Mouse (Mus musculus) embryonic facial prominence, embryonic 11.5 days (tissue): Measurements from ENCODE around the gene H3f3b. TPM values are rescaled to one million over a fixed set of nuclear protein-coding genes. Genes with fewer than 3 reads are reported as not detected.

ENCODE experiments used
- ATAC-seq: fragments of 200-750 bp; cut with Nextera tagmentation; replicated peaks from 2 replicates; pipeline ENCODE4 v1.8.0; 2017; ENCODE audit warnings: low read depth; ENCODE audit not compliant: insufficient number of reproducible peaks, low FRiP score, low TSS enrichment
- DNase-seq: peaks from one replicate; pipeline ENCODE4 v3.0.0-alpha.2; 2015; ENCODE audit warnings: low spot score
- H3K27ac ChIP-seq: fragments of 300-500 bp; sonication (generic); replicated peaks from 2 replicates; pipeline ENCODE4 v1.5.1; 2014; ENCODE audit warnings: mild to moderate bottlenecking, low read depth, low read length, control low read depth
- H3K27me3 ChIP-seq: fragments of 300-500 bp; sonication (generic); 2 replicates; pipeline ENCODE4 v1.6.1; 2014; ENCODE audit warnings: mild to moderate bottlenecking, low read length, moderate library complexity, mixed read lengths; ENCODE audit not compliant: control insufficient read depth, insufficient read depth
- H3K36me3 ChIP-seq: fragments of 300-500 bp; sonication (generic); replicated peaks from 2 replicates; pipeline ENCODE4 v1.6.1; 2014; ENCODE audit warnings: low read depth, mild to moderate bottlenecking, low read length, moderate library complexity, mixed read lengths; ENCODE audit not compliant: control insufficient read depth, insufficient read depth
- H3K4me1 ChIP-seq: fragments of 300-500 bp; sonication (generic); 2 replicates; pipeline ENCODE4 v1.6.1; 2014; ENCODE audit warnings: low read length, mixed read lengths; ENCODE audit not compliant: control insufficient read depth, insufficient read depth
- H3K4me2 ChIP-seq: fragments of 300-500 bp; sonication (generic); 2 replicates; pipeline ENCODE4 v1.6.1; 2014; ENCODE audit warnings: low read depth, mild to moderate bottlenecking, control low read depth, low read length, moderate library complexity
- H3K4me3 ChIP-seq: fragments of 300-500 bp; sonication (generic); 2 replicates; pipeline ENCODE4 v1.5.1; 2014; ENCODE audit warnings: low read depth, low read length, control low read depth
- H3K9ac ChIP-seq: fragments of 300-500 bp; sonication (generic); replicated peaks from 2 replicates; pipeline ENCODE4 v1.6.1; 2014; ENCODE audit warnings: mild to moderate bottlenecking, control low read depth, low read length
- H3K9me3 ChIP-seq: fragments of 300-500 bp; sonication (generic); replicated peaks from 2 replicates; pipeline ENCODE4 v1.6.1; 2016; ENCODE audit warnings: mild to moderate bottlenecking, low read length, inconsistent platforms, mixed read lengths; ENCODE audit not compliant: control insufficient read depth
- WGBS: fragments of 180-500 bp; shearing (Covaris S2); extraction: QIAGEN DNeasy Blood & Tissue Kit; methylation state at CpG from one replicate; pipeline ENCODE4 v1.1.7; 2014; 5-methylcytosine and 5-hydroxymethylcytosine counted together
- polyA plus RNA-seq: library from polyadenylated mRNA; unstranded; fragments of >200 nt; fragmentation: Nextera tagmentation; extraction: Ambion mirVana; gene quantifications from 2 replicates; pipeline ENCODE4 v1.2.1, GENCODE M21; 2014

The H3f3b gene
- polyA plus RNA-seq, 1 experiment from 2014 or later: 2,634 TPM

- WGBS: 75% methylated on average over 12 of the region's 12 CpGs
- no peak for DNase-seq
- no peak overlapping the region for H3K27ac ChIP-seq
- ATAC-seq: no peak
- no peak overlapping the region for H3K9ac ChIP-seq
- H3K4me1 ChIP-seq: no peaks in the 10 kb centered on the region
- H3K36me3 ChIP-seq: peaks cover 30% of the 10 kb centered on the region
- H3K27me3 ChIP-seq: no peaks in the 10 kb centered on the region
- no peaks in the 10 kb centered on the region for H3K9me3 ChIP-seq
- no peak overlapping the region for H3K4me2 ChIP-seq
- no peak overlapping the region for H3K4me3 ChIP-seq
Observed at GRCm38 (mm10) chr11:116058022-116058614, 30.4 kb upstream of the H3f3b start.

GRCm38 (mm10) chr11:116057237-116057881 lies 29.6 kb upstream of the H3f3b start:
- 92% methylated on average over 4 of the region's 4 CpGs for WGBS
- H3K4me1 ChIP-seq: no peaks in the 10 kb centered on the region
- H3K4me2 ChIP-seq: no peak overlapping the region
- H3K36me3 ChIP-seq: peaks cover 30% of the 10 kb centered on the region
- no peak overlapping the region for H3K9ac ChIP-seq
- H3K4me3 ChIP-seq: no peak overlapping the region
- no peak overlapping the region for H3K27ac ChIP-seq
- no peaks in the 10 kb centered on the region for H3K9me3 ChIP-seq
- DNase-seq (no peak), ATAC-seq (no peak)
- H3K27me3 ChIP-seq: no peaks in the 10 kb centered on the region

- no peak overlapping the region for H3K4me2 ChIP-seq
- no peaks in the 10 kb centered on the region for H3K4me1 ChIP-seq
- H3K36me3 ChIP-seq: peaks cover 28% of the 10 kb centered on the region
- no peaks in the 10 kb centered on the region for H3K27me3 ChIP-seq
- H3K4me3 ChIP-seq: no peak overlapping the region
- no peak for DNase-seq
- no peaks in the 10 kb centered on the region for H3K9me3 ChIP-seq
- H3K9ac ChIP-seq: no peak overlapping the region
- ATAC-seq: no peak
- 94% methylated on average over 11 of the region's 11 CpGs for WGBS
- H3K27ac ChIP-seq: no peak overlapping the region
Observed at GRCm38 (mm10) chr11:116055873-116056272, 28.1 kb upstream of the H3f3b start.

- Histone ChIP-seq H3K4me3 (no peak overlapping the region), H3K4me1 (no peaks in the 10 kb centered on the region), H3K4me2 (no peak overlapping the region), H3K27ac (no peak overlapping the region), H3K27me3 (no peaks in the 10 kb centered on the region), H3K36me3 (peaks cover 33% of the 10 kb centered on the region), H3K9ac (no peak overlapping the region), H3K9me3 (no peaks in the 10 kb centered on the region)
- 93% methylated on average over 9 of the region's 9 CpGs for WGBS
- no peak for DNase-seq
- ATAC-seq: no peak
Observed at GRCm38 (mm10) chr11:116053510-116054229, 25.9 kb upstream of the H3f3b start.

- H3K4me3 ChIP-seq: no peak overlapping the region
- H3K9me3 ChIP-seq: no peaks in the 10 kb centered on the region
- H3K27ac ChIP-seq: no peak overlapping the region
- no peak overlapping the region for H3K4me2 ChIP-seq
- ATAC-seq: no peak
- WGBS: 83% methylated on average over 4 of the region's 4 CpGs
- DNase-seq: no peak
- H3K4me1 ChIP-seq: no peaks in the 10 kb centered on the region
- H3K27me3 ChIP-seq: no peaks in the 10 kb centered on the region
- peaks cover 23% of the 10 kb centered on the region for H3K36me3 ChIP-seq
- no peak overlapping the region for H3K9ac ChIP-seq
Observed at GRCm38 (mm10) chr11:116050196-116050595, 22.4 kb upstream of the H3f3b start.

GRCm38 (mm10) chr11:116049610-116050009 lies 21.8 kb upstream of the H3f3b start:
- H3K4me2 ChIP-seq: no peak overlapping the region
- H3K4me1 ChIP-seq: no peaks in the 10 kb centered on the region
- H3K9me3 ChIP-seq: no peaks in the 10 kb centered on the region
- DNase-seq (no peak), ATAC-seq (no peak)
- H3K4me3 ChIP-seq: no peak overlapping the region
- H3K36me3 ChIP-seq: peaks cover 23% of the 10 kb centered on the region
- H3K9ac ChIP-seq: no peak overlapping the region
- H3K27me3 ChIP-seq: no peaks in the 10 kb centered on the region
- WGBS: 80% methylated on average over 2 of the region's 2 CpGs
- H3K27ac ChIP-seq: no peak overlapping the region

GRCm38 (mm10) chr11:116045173-116045572 lies 17.4 kb upstream of the H3f3b start:
- Histone ChIP-seq H3K4me3 (no peak overlapping the region), H3K9ac (no peak overlapping the region), H3K4me1 (no peaks in the 10 kb centered on the region), H3K27me3 (no peaks in the 10 kb centered on the region), H3K27ac (no peak overlapping the region), H3K36me3 (peaks cover 22% of the 10 kb centered on the region), H3K9me3 (no peaks in the 10 kb centered on the region), H3K4me2 (no peak overlapping the region)
- WGBS: 96% methylated on average over 6 of the region's 6 CpGs
- DNase-seq (no peak), ATAC-seq (no peak)

GRCm38 (mm10) chr11:116043286-116043685 lies 15.5 kb upstream of the H3f3b start:
- no peak for DNase-seq
- peaks cover 18% of the 10 kb centered on the region for H3K36me3 ChIP-seq
- no peak overlapping the region for H3K4me2 ChIP-seq
- no peak overlapping the region for H3K9ac ChIP-seq
- no peaks in the 10 kb centered on the region for H3K27me3 ChIP-seq
- 96% methylated on average over 1 of the region's 1 CpGs for WGBS
- no peak overlapping the region for H3K27ac ChIP-seq
- no peak for ATAC-seq
- H3K4me1 ChIP-seq: no peaks in the 10 kb centered on the region
- H3K4me3 ChIP-seq: no peak overlapping the region
- no peaks in the 10 kb centered on the region for H3K9me3 ChIP-seq
